Comparison of ENCODE assay signal across 33 mouse cellular contexts in the genomic region with DNA sequence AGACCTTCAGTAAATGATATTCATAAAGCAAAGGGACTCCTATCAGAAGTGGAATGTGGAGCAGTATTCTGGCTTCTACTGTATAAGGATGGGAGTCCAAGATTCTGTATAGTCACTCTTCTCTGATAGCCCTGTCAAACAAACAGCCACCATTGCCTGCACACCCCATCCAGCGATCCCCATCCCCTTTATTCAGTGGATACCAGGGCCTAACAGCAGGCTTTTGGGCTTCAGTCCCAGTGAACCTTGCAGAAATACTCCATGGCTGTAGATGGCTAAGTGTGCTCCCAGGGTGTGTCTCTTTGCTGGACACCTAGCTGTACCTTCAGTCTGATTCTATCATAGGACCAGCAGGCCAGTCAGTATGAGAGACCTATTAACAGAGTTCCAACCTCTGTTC. TPM values are rescaled to one million over a fixed set of nuclear protein-coding genes. Genes with fewer than 3 reads are reported as not detected.
"Had no signal": no experiment of that assay in that cellular context is flagged by ENCODE, and none has a peak within 500 bp of the region (broad histone marks: within the 10 kb centered on the region; RNA-seq: fewer than 3 reads in every experiment).

No protein-coding gene starts in this region.

- H3K4me3 ChIP-seq: kidney, embryonic 15.5 days; left cerebral cortex, adult 2 months; liver, embryonic 13.5 days; neural tube, embryonic 12.5 days had no signal

- H3K36me3 ChIP-seq: kidney, embryonic 15.5 days; liver, embryonic 13.5 days; neural tube, embryonic 12.5 days had no signal

- H3K9me3 ChIP-seq: kidney, embryonic 15.5 days; liver, embryonic 13.5 days; neural tube, embryonic 12.5 days had no signal

- H3K4me2 ChIP-seq: kidney, embryonic 15.5 days; liver, embryonic 13.5 days; midbrain, embryonic 11.5 days; neural tube, embryonic 12.5 days had no signal

- H3K4me1 ChIP-seq: kidney, embryonic 15.5 days; liver, embryonic 13.5 days; neural tube, embryonic 12.5 days had no signal

- H3K27ac ChIP-seq: kidney, embryonic 15.5 days; left cerebral cortex, adult 2 months; liver, embryonic 13.5 days; neural tube, embryonic 12.5 days had no signal

- H3K9ac ChIP-seq: kidney, embryonic 15.5 days; liver, embryonic 13.5 days; neural tube, embryonic 12.5 days had no signal

- H3K27me3 ChIP-seq: kidney, embryonic 15.5 days; liver, embryonic 13.5 days; neural tube, embryonic 12.5 days had no signal

- DNase-seq: kidney, postnatal 10 days; kidney, postnatal 36 days; layer of hippocampus, postnatal 36 days; liver, embryonic 13.5 days; lung, adult 2 months; lung, postnatal 14 days; lung, postnatal 4 days; midbrain, embryonic 14.5 days; retina, postnatal 1 day; right cerebral cortex, postnatal 25 days; thymus, adult 18-20 months; thymus, postnatal 36 days had no signal

RNA-seq across cellular contexts. Expression of a gene that starts 54.6 kb away (rescaled TPM):
- total RNA-seq: layer of hippocampus, adult 8-10 months; layer of hippocampus, postnatal 10 days; layer of hippocampus, postnatal 36 days; left cerebral cortex, adult 2 months; left cerebral cortex, postnatal 10 days; left cerebral cortex, postnatal 36 days; liver, adult 2 months; megakaryocyte progenitor cell, adult 5-6 weeks; megakaryocyte-erythroid progenitor cell, adult 5-6 weeks; midbrain, postnatal 0 days; neutrophil, adult 5-6 weeks had no signal
- polyA plus RNA-seq: kidney, embryonic 15.5 days; limb, embryonic 11.5 days; limb, embryonic 14.5 days; liver, adult 2 months; liver, embryonic 13.5 days; liver, embryonic 16.5 days; lung, adult 2 months; lung, embryonic 16.5 days; midbrain, embryonic 11.5 days; midbrain, embryonic 14.5 days; midbrain, postnatal 0 days; neural tube, embryonic 12.5 days; spleen, adult 2 months; stomach, embryonic 16.5 days; testis, adult 2 months; urinary bladder, adult 2 months had no signal
